Mouse (Mus musculus): ENCODE data around the gene Adam12.

GRCm38 (mm10) chr7:134238863-134239262 lies 6.9 kb upstream of the Adam12 start:
- no peak for TF ChIP-seq CTCF (conservative IDR thresholded peaks at IDR 0.05; ENCODE audit: insufficient read depth, insufficient read length, low read depth, low read length)
- TF ChIP-seq POLR2A (IDR thresholded peaks at IDR 0.05; ENCODE audit: low read depth, low read length): no peak
